In the genomic region with DNA sequence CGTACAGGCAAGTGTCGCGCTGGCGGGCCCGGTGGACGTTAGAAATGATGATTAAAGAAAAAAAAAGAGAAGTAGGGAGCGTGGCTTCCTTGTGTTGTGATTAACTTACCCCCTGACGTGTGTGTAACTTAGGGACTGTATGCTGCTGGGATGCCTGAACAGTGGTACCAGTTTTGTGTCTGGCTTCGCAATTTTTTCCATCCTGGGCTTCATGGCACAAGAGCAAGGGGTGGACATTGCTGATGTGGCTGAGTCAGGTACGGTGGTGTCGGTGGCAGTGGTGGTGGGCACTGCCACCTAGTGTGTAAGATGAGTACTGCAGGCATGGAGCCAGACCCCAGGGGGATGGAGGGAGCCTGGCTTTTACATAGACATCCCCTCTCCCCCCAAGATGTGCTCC, we compare ENCODE assay signal across 8 mouse cellular contexts. TPM values are rescaled to one million over a fixed set of nuclear protein-coding genes. Genes with fewer than 3 reads are reported as not detected.
A peak's percentile ranks its signal among the peaks of the same experiment; 100 is the strongest.
DNase-seq lines count a peak whose midpoint lies in the region; ATAC-seq and TF ChIP-seq lines count a peak whose summit lies in the region.

No protein-coding gene starts in this region.

- H3K9ac ChIP-seq in forebrain, embryonic 16.5 days (replicated peaks; ENCODE audit: low read depth, low read length) = no peak overlapping the region
- no peak overlapping the region for H3K9ac ChIP-seq in intestine, embryonic 15.5 days
- H3K9ac ChIP-seq in liver, postnatal 0 days (replicated peaks) = no peak overlapping the region
- no peak overlapping the region for H3K9ac ChIP-seq in neural tube, embryonic 12.5 days

- peak; percentile 58 for DNase-seq in urinary bladder, postnatal 25 days (ENCODE audit: low spot score)
- no peak for DNase-seq in urinary bladder, adult 18-20 months (ENCODE audit: low spot score in 2 of 2)
- peak; percentile 42 to 73 for DNase-seq in cerebellum, adult 18-20 months
- DNase-seq in liver, postnatal 0 days = peak; percentile 73
- DNase-seq in thymus, postnatal 25 days = peak; percentile 68

- no peak overlapping the region for H3K27ac ChIP-seq in forebrain, embryonic 16.5 days (ENCODE audit: low read length)
- no peak overlapping the region for H3K27ac ChIP-seq in intestine, embryonic 15.5 days
- H3K27ac ChIP-seq in liver, postnatal 0 days (ENCODE audit: low read depth) = no peak overlapping the region
- H3K27ac ChIP-seq in neural tube, embryonic 12.5 days = no peak overlapping the region

- 68% methylated on average over 11 of the region's 11 CpGs for WGBS in forebrain, embryonic 16.5 days
- 65% methylated on average over 11 of the region's 11 CpGs for WGBS in intestine, embryonic 15.5 days
- WGBS in liver, postnatal 0 days (ENCODE audit: insufficient replicate concordance) = 52% methylated on average over 11 of the region's 11 CpGs
- WGBS in neural tube, embryonic 12.5 days = 71% methylated on average over 11 of the region's 11 CpGs

- TF ChIP-seq CTCF in liver, postnatal 0 days (IDR thresholded peaks at IDR 0.05; ENCODE audit: low read depth) = peak; percentile 98

- no peak overlapping the region for H3K4me2 ChIP-seq in forebrain, embryonic 16.5 days (ENCODE audit: low read length)
- H3K4me2 ChIP-seq in intestine, embryonic 15.5 days (replicated peaks) = no peak overlapping the region
- H3K4me2 ChIP-seq in liver, postnatal 0 days (ENCODE audit: low read depth, low read length) = no peak overlapping the region
- H3K4me2 ChIP-seq in neural tube, embryonic 12.5 days (replicated peaks) = no peak overlapping the region

- H3K9me3 ChIP-seq in forebrain, embryonic 16.5 days (ENCODE audit: control insufficient read depth, low read length) = no peaks in the 10 kb centered on the region
- H3K9me3 ChIP-seq in intestine, embryonic 15.5 days = no peaks in the 10 kb centered on the region
- no peaks in the 10 kb centered on the region for H3K9me3 ChIP-seq in liver, postnatal 0 days (ENCODE audit: low read length)
- H3K9me3 ChIP-seq in neural tube, embryonic 12.5 days = no peaks in the 10 kb centered on the region

- no peak overlapping the region for H3K4me3 ChIP-seq in forebrain, embryonic 16.5 days (replicated peaks; ENCODE audit: low read length)
- no peak overlapping the region for H3K4me3 ChIP-seq in intestine, embryonic 15.5 days (replicated peaks)
- no peak overlapping the region for H3K4me3 ChIP-seq in liver, postnatal 0 days (ENCODE audit: low read depth, low read length)
- no peak overlapping the region for H3K4me3 ChIP-seq in neural tube, embryonic 12.5 days

- H3K27me3 ChIP-seq in forebrain, embryonic 16.5 days (replicated peaks; ENCODE audit: control insufficient read depth, insufficient read depth, low read length) = no peaks in the 10 kb centered on the region
- no peaks in the 10 kb centered on the region for H3K27me3 ChIP-seq in intestine, embryonic 15.5 days (replicated peaks)
- no peaks in the 10 kb centered on the region for H3K27me3 ChIP-seq in liver, postnatal 0 days (ENCODE audit: insufficient read depth, low read length)
- H3K27me3 ChIP-seq in neural tube, embryonic 12.5 days (replicated peaks) = no peaks in the 10 kb centered on the region

- H3K4me1 ChIP-seq in forebrain, embryonic 16.5 days (replicated peaks; ENCODE audit: control insufficient read depth, insufficient read depth, low read length) = no peaks in the 10 kb centered on the region
- peaks cover 14% of the 10 kb centered on the region for H3K4me1 ChIP-seq in intestine, embryonic 15.5 days (replicated peaks)
- H3K4me1 ChIP-seq in liver, postnatal 0 days (ENCODE audit: insufficient read depth) = peaks cover 5% of the 10 kb centered on the region; the same call in 1 of the 2 replicates
- H3K4me1 ChIP-seq in neural tube, embryonic 12.5 days = no peaks in the 10 kb centered on the region

- no peak for TF ChIP-seq EP300 in liver, postnatal 0 days (IDR thresholded peaks at IDR 0.05; ENCODE audit: low read depth)

- peaks cover 19% of the 10 kb centered on the region for H3K36me3 ChIP-seq in forebrain, embryonic 16.5 days (ENCODE audit: control insufficient read depth, insufficient read depth)
- H3K36me3 ChIP-seq in intestine, embryonic 15.5 days = peaks cover 36% of the 10 kb centered on the region
- H3K36me3 ChIP-seq in liver, postnatal 0 days (replicated peaks; ENCODE audit: insufficient read depth, low read length) = peaks cover 65% of the 10 kb centered on the region
- H3K36me3 ChIP-seq in neural tube, embryonic 12.5 days = peaks cover 78% of the 10 kb centered on the region

- ATAC-seq in forebrain, embryonic 16.5 days = peak; percentile 84
- ATAC-seq in intestine, embryonic 15.5 days = peak; percentile 59
- ATAC-seq in liver, postnatal 0 days = peak; percentile 38; the same call in 1 of the 2 replicates
- peak; percentile 52; the same call in 1 of the 2 replicates for ATAC-seq in neural tube, embryonic 12.5 days (ENCODE audit: low FRiP score, low read depth)

RNA-seq across cellular contexts. Expression of a gene that starts 57.2 kb away (rescaled TPM):
- 98.6 and 107 TPM in 2 replicates for polyA plus RNA-seq in forebrain, embryonic 16.5 days (2015; fragmentation: Nextera tagmentation; extraction: Ambion mirVana)
- 78.0 and 87.9 TPM in 2 replicates for polyA plus RNA-seq in intestine, embryonic 15.5 days (2015; fragmentation: Nextera tagmentation; extraction: Ambion mirVana)
- 31.1 and 34.4 TPM in 2 replicates for polyA plus RNA-seq in liver, postnatal 0 days (2015; fragmentation: Nextera tagmentation; extraction: Ambion mirVana)
- polyA plus RNA-seq in neural tube, embryonic 12.5 days (2016; fragmentation: Nextera tagmentation; extraction: Ambion mirVana) = 60.8 and 72.4 TPM in 2 replicates

Comparison
In these comparisons a context has a peak if more than half of its experiments do, and no peak if none do; other contexts are left out.
1. DNase-seq: peak in urinary bladder, postnatal 25 days (single experiment), cerebellum, adult 18-20 months (2 of 2), liver, postnatal 0 days (single experiment) and thymus, postnatal 25 days (single experiment); none in urinary bladder, adult 18-20 months (0 of 2).
2. Peak in every context shown above with its lines, with median percentiles within 50 percentile points of each other: ATAC-seq.